Mouse (Mus musculus) thymus, postnatal 0 days (tissue): ENCODE data around the gene Adamtsl5. TPM values are rescaled to one million over a fixed set of nuclear protein-coding genes. Genes with fewer than 3 reads are reported as not detected.
A peak's percentile ranks its signal among the peaks of the same experiment; 100 is the strongest.
"Not testable (repeated sequence)": the region's sequence is repeated elsewhere in the genome, so short reads cannot be mapped to it uniquely, and the experiment has no call there.

Experiments used
- DNase-seq: peaks from one replicate; pipeline ENCODE4 v3.0.0-alpha.2; 2015; ENCODE audit warnings: low spot score
- polyA plus RNA-seq: library from polyadenylated mRNA; unstranded; fragments of >200 nt; fragmentation: Nextera tagmentation; extraction: Ambion mirVana; gene quantifications from 2 replicates; pipeline ENCODE4 v1.2.1, GENCODE M21; 2015

Adamtsl5 gene
- polyA plus RNA-seq, 1 experiment from 2014 or later: 1.0 TPM

- no peak for DNase-seq
These were observed 24.5 kb upstream of the Adamtsl5 start for GRCm38 (mm10) chr10:80372706-80373105.

- DNase-seq: no peak
These were observed 23.8 kb upstream of the Adamtsl5 start for GRCm38 (mm10) chr10:80371983-80372382.

DNA sequence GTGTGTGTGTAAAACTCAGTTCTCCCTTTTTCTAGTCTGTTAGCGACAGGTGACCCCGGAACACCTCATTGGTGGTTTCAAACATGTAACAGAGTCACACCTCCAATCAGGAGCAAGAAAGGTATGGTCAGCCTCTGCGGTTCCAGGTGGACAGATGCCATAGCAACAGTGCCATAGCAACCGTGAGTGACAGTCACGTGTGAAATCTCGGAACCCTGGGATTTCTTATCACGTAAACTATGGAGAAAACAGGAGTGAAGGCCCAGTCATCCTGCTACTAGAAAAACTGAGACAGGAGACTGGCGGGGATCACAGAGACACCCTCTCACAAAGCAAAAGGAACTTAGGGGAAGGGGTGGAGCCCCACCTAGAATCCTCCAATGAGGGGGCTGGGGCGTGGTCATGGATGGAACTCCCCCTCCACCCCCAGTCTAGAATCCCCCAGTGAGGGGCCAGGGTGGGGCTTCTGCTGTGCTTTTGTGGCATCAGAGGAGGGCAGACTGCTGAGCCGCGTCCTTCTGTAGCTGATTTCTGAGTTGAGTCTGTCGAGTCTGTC, 23.3 kb upstream of the Adamtsl5 start:
- DNase-seq: peak; percentile 92

GRCm38 (mm10) chr10:80369995-80370747, 22.0 kb upstream of the Adamtsl5 start:
- no peak for DNase-seq

DNA sequence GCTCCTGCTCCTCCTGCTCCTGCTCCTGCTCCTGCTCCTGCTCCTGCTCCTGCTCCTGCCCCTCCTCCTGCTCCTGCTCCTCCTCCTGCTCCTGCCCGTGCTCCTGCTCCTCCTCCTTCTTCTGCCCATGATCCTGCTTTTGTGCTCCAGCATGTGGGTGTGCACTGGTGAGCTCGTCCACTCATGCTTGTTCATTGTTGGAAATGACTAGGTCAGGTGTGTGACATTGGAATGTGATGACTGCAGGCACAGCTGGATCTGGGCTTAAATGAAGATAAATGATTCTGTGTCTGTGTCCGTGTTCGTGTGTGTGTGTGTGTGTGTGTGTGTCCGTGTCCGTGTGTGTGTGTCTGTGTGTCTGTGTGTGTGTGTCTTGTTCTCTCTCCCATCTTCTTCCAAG, 20.2 kb upstream of the Adamtsl5 start:
- no peak for DNase-seq

GRCm38 (mm10) chr10:80367954-80368353, 19.7 kb upstream of the Adamtsl5 start:
- DNase-seq: no peak

DNA sequence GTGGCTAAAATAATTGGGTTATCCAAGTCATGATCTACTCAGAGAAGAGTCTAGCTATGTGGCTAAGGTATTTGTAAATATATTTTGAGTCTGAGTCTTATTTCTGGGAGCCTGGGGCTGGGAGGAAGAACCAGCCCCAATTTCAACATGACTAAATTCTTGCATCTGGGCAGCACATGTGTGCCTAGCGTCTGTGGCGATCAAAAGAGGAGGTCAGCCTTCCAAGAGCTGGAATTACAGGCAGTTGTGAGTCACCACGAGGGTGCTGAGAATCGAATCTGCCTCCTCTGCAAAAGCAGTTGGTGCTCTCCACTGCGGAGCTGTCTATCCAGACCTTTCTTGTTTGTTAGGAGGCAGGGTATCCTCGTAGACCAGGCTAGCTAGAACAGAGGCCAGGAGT, 17.5 kb upstream of the Adamtsl5 start:
- DNase-seq: no peak

- DNase-seq: no peak
These were observed 15.5 kb upstream of the Adamtsl5 start for GRCm38 (mm10) chr10:80363734-80364133.

GRCm38 (mm10) chr10:80357994-80358639, 9.9 kb upstream of the Adamtsl5 start:
- DNase-seq: no peak

DNA sequence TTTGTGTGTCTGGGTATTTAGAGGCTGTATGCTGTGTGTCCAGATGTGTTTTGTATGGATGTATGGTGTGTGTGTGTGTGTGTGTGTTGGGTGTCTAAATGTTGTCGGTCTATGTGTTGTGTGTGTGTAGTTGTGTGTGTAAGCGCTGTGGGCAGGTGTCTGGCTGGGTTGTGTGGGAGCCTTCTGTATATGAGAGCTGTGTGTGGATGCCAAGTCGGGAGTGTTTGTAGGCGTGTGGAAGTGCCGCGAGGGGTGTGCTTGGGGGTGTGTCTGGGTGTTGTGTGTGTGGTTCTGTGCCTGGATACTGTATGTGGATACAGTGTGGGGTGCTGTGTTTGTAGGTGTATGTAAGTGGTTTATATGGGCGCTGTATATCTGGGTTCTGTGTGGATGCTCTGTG, 9.1 kb upstream of the Adamtsl5 start:
- no peak for DNase-seq

DNA sequence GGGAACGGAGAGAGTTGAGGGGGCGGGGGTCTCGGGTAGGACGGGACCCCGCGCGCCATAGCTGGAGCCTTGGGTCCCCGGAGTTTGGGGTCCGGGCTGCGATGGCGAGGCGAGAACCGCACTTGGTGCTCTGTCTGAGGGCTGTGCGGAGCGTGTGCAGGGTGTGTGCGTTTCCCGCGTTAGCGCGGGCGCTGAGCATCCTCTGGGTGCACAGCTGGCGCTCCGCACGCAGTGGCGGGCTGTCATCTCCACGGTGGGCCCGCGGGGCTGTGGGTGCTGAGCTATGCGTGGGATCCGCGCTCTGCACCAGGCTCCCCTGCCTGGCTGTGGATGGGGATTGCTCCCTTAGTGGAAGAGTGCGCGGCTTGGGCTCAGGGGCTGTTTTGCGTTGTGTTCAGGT, 8.5 kb upstream of the Adamtsl5 start:
- no peak for DNase-seq

DNA sequence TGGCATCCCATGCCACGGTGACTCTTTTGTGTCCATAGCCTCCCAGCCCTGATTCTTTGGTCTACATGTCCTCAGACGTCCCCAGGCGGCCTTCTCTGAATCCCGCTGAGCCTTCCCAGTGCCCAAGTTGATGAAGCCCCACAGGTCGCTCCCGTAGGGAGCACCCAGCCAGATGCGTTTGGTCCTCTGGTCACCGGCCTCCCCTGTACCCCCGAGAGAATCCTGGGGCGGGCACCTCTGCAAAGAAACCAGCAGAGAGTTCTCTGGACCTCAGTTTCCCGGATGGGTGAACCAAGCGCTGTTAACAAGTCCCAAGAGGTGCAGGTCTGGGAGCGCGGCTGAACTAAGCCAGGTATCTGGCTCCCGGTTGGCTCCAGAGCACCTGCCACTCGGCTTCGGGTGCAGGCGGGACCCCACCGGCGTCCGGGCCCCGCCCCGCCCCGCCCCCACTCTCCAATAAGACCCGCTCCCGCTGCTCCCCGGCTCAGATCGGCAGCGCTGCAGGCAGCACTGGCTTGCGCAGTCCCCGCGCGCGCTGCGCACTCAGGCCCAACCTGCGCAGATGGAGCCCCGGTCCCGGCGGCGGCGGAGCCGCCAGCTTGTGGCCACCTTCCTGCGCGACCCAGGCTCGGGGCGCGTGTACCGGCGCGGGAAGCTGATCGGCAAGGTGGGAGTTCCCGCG, 7.9 kb upstream of the Adamtsl5 start, which contains the start of gene Plk5:
Gene Plk5 (plus strand): TSS at position 459 of the 682 bp plus-strand sequence.
- DNase-seq: no peak

- DNase-seq: no peak
These were observed 7.2 kb upstream of the Adamtsl5 start for GRCm38 (mm10) chr10:80355431-80355830.

GRCm38 (mm10) chr10:80352727-80353126, 4.5 kb upstream of the Adamtsl5 start:
- DNase-seq: no peak

- DNase-seq: no peak
These were observed 3.7 kb upstream of the Adamtsl5 start for GRCm38 (mm10) chr10:80351896-80352295.

GRCm38 (mm10) chr10:80350292-80350691, 2.1 kb upstream of the Adamtsl5 start:
- DNase-seq: peak; percentile 86

- no peak for DNase-seq
These were observed 769 bp upstream of the Adamtsl5 start for GRCm38 (mm10) chr10:80348981-80349380.

DNA sequence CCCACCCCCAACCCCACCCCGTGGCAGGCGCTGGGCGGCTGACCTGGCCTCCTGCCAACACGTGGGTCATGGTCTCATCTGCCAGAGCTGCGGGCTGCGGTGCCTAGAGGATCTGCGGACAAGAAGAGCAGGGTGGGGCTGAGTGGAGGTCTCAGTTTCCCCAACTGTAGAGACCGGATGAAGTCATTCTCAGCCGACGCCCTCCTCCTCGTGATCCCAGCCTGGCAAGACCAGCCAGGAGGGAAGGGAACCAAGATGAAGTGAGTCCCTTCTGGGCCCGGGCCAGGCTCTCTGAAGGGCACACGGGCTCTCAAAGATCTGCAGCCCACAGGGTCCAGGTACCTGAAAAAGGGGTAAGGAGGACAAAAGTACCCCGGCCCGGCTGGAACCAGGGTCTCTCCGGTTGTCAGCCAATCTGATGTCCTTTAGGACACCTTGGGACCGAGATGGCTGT, 671 bp downstream of the Adamtsl5 start:
- DNase-seq: no peak

DNA sequence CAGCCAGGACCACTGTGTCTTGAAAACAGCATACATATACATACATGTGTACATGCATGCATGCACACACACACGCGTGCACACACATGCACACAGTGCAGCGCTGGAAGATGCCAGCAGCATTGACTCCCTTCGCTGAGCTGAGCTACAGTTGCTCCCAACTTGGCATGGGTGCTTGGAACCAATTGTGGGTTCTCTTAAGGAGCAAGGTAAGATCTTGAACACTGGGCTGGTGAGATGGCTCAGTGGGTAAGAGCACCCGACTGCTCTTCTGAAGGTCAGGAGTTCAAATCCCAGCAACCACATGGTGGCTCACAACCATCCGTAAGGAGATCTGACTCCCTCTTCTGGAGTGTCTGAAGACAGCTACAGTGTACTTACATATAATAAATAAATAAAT, 2.3 kb downstream of the Adamtsl5 start:
- not testable (repeated sequence) for DNase-seq

DNA sequence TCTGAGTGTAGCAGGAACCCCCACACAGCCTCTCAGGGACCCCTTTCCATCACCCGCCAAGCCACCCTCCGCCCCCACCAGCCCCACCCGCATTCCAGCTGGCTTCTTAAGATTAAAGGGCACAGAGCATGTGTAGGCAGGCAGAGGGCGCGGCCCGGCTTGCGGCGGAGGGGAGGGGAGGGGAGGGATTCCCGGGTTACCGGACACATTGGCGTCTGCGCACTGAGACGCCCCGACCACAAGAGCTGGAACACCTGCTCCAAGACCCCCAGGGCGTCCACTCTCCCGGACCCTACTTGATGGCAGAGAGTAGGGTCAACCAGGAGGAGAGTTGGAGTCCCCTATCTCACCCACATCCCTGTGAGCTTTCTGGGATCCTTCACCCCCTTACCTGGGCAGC, 3.1 kb downstream of the Adamtsl5 start:
- no peak for DNase-seq

- no peak for DNase-seq
These were observed 4.0 kb downstream of the Adamtsl5 start for GRCm38 (mm10) chr10:80344131-80344661.
